Mouse (Mus musculus): ENCODE data around the gene Tubg1. TPM values are rescaled to one million over a fixed set of nuclear protein-coding genes. Genes with fewer than 3 reads are reported as not detected.

Gene Tubg1
- polyA plus RNA-seq (2014; fragmentation: Nextera tagmentation; extraction: Ambion mirVana), result 63.3 and 63.7 TPM in 2 replicates

GRCm38 (mm10) chr11:101119761-101120544 lies at the start of gene Tubg1, which contains the start of gene Retreg3:
Gene Tubg1, plus strand, starts transcription at chr11:101119938.
Gene Retreg3, minus strand, starts transcription at chr11:101119893.
- Histone ChIP-seq H3K27ac (ENCODE audit: low read depth, low read length) (peak within 1 kb of the TSS; percentile 84), H3K9me3 (ENCODE audit: control insufficient read depth, low read length) (no peaks in the 10 kb centered on the region), H3K4me2 (ENCODE audit: low read depth, low read length) (peak within 1 kb of the TSS; percentile 91), H3K9ac (replicated peaks; ENCODE audit: low read depth, low read length) (peak within 1 kb of the TSS; percentile 93), H3K27me3 (ENCODE audit: control insufficient read depth, insufficient read depth, low read length) (no peaks in the 10 kb centered on the region), H3K4me3 (ENCODE audit: low read depth, low read length) (peak within 1 kb of the TSS; percentile 78), H3K4me1 (ENCODE audit: control insufficient read depth, insufficient read depth, low read length) (peaks cover 23% of the 10 kb centered on the region), H3K36me3 (ENCODE audit: control insufficient read depth, insufficient read depth, low read length) (peaks cover 10% of the 10 kb centered on the region; the same call in 1 of the 2 replicates)
- ATAC-seq (ENCODE audit: low read depth), result peak; percentile 94
- under 1% methylated on average over 61 of the region's 61 CpGs for WGBS

GRCm38 (mm10) chr11:101070189-101070527 lies 49.6 kb upstream of the Tubg1 start:
- peak; percentile 63 for ATAC-seq (ENCODE audit: low read depth)
- no peaks in the 10 kb centered on the region for H3K9me3 ChIP-seq (ENCODE audit: control insufficient read depth, low read length)
- no peaks in the 10 kb centered on the region; the same call in 1 of the 2 replicates for H3K27me3 ChIP-seq (ENCODE audit: control insufficient read depth, insufficient read depth, low read length)
- peaks cover 13% of the 10 kb centered on the region for H3K4me1 ChIP-seq (ENCODE audit: control insufficient read depth, insufficient read depth, low read length)
- H3K4me3 ChIP-seq (ENCODE audit: low read depth, low read length), result peak overlapping the region; percentile 71
- peak overlapping the region; percentile 88 for H3K9ac ChIP-seq (replicated peaks; ENCODE audit: low read depth, low read length)
- 0% methylated on average over 32 of the region's 36 CpGs for WGBS
- H3K27ac ChIP-seq (ENCODE audit: low read depth, low read length), result peak overlapping the region; percentile 50; the same call in 1 of the 2 replicates
- peak overlapping the region; percentile 91 for H3K4me2 ChIP-seq (ENCODE audit: low read depth, low read length)
- H3K36me3 ChIP-seq (ENCODE audit: control insufficient read depth, insufficient read depth, low read length), result no peaks in the 10 kb centered on the region

- Histone ChIP-seq H3K27ac (ENCODE audit: low read depth, low read length) (no peak overlapping the region), H3K4me2 (ENCODE audit: low read depth, low read length) (peak overlapping the region; percentile 91), H3K9ac (replicated peaks; ENCODE audit: low read depth, low read length) (peak overlapping the region; percentile 88), H3K36me3 (ENCODE audit: control insufficient read depth, insufficient read depth, low read length) (no peaks in the 10 kb centered on the region), H3K9me3 (ENCODE audit: control insufficient read depth, low read length) (no peaks in the 10 kb centered on the region), H3K4me1 (ENCODE audit: control insufficient read depth, insufficient read depth, low read length) (peaks cover 13% of the 10 kb centered on the region), H3K27me3 (ENCODE audit: control insufficient read depth, insufficient read depth, low read length) (no peaks in the 10 kb centered on the region; the same call in 1 of the 2 replicates), H3K4me3 (ENCODE audit: low read depth, low read length) (peak overlapping the region; percentile 71; the same call in 1 of the 2 replicates)
- 72% methylated on average over 6 of the region's 6 CpGs for WGBS
- no peak for ATAC-seq (ENCODE audit: low read depth)
These were observed 48.8 kb upstream of the Tubg1 start for GRCm38 (mm10) chr11:101070987-101071386.

GRCm38 (mm10) chr11:101071810-101072428 lies 47.8 kb upstream of the Tubg1 start:
- Histone ChIP-seq H3K36me3 (ENCODE audit: control insufficient read depth, insufficient read depth, low read length) (no peaks in the 10 kb centered on the region), H3K9me3 (ENCODE audit: control insufficient read depth, low read length) (no peaks in the 10 kb centered on the region), H3K4me2 (ENCODE audit: low read depth, low read length) (no peak overlapping the region), H3K27ac (ENCODE audit: low read depth, low read length) (no peak overlapping the region), H3K4me1 (ENCODE audit: control insufficient read depth, insufficient read depth, low read length) (peaks cover 13% of the 10 kb centered on the region), H3K4me3 (ENCODE audit: low read depth, low read length) (no peak overlapping the region), H3K9ac (replicated peaks; ENCODE audit: low read depth, low read length) (no peak overlapping the region), H3K27me3 (ENCODE audit: control insufficient read depth, insufficient read depth, low read length) (peaks cover 2% of the 10 kb centered on the region)
- no peak for ATAC-seq (ENCODE audit: low read depth)
- 71% methylated on average over 14 of the region's 14 CpGs for WGBS

- H3K9me3 ChIP-seq (ENCODE audit: control insufficient read depth, low read length), result no peaks in the 10 kb centered on the region
- H3K36me3 ChIP-seq (ENCODE audit: control insufficient read depth, insufficient read depth, low read length), result no peaks in the 10 kb centered on the region
- peaks cover 32% of the 10 kb centered on the region for H3K27me3 ChIP-seq (ENCODE audit: control insufficient read depth, insufficient read depth, low read length)
- no peak within 1 kb of the TSS for H3K27ac ChIP-seq (ENCODE audit: low read depth, low read length)
- no peak within 1 kb of the TSS for H3K4me2 ChIP-seq (ENCODE audit: low read depth, low read length)
- 77% methylated on average over 9 of the region's 9 CpGs for WGBS
- H3K4me1 ChIP-seq (ENCODE audit: control insufficient read depth, insufficient read depth, low read length), result peaks cover 6% of the 10 kb centered on the region; the same call in 1 of the 2 replicates
- H3K9ac ChIP-seq (replicated peaks; ENCODE audit: low read depth, low read length), result no peak within 1 kb of the TSS
- ATAC-seq (ENCODE audit: low read depth), result no peak
- no peak within 1 kb of the TSS for H3K4me3 ChIP-seq (ENCODE audit: low read depth, low read length)
These were observed 41.6 kb upstream of the Tubg1 start, which contains the start of gene Hsd17b1 for GRCm38 (mm10) chr11:101078121-101078520. Gene Hsd17b1, plus strand, starts transcription at chr11:101078411.

- H3K9me3 ChIP-seq (ENCODE audit: control insufficient read depth, low read length), result no peaks in the 10 kb centered on the region
- H3K27ac ChIP-seq (ENCODE audit: low read depth, low read length), result no peak overlapping the region
- no peak for ATAC-seq (ENCODE audit: low read depth)
- peaks cover 11% of the 10 kb centered on the region; the same call in 1 of the 2 replicates for H3K4me1 ChIP-seq (ENCODE audit: control insufficient read depth, insufficient read depth, low read length)
- H3K36me3 ChIP-seq (ENCODE audit: control insufficient read depth, insufficient read depth, low read length), result 0 out of 2 replicates have a peak, but pooled peaks cover 3% of the 10 kb centered on the region
- peaks cover 32% of the 10 kb centered on the region for H3K27me3 ChIP-seq (ENCODE audit: control insufficient read depth, insufficient read depth, low read length)
- H3K9ac ChIP-seq (replicated peaks; ENCODE audit: low read depth, low read length), result no peak overlapping the region
- 3% methylated on average over 26 of the region's 27 CpGs for WGBS
- no peak overlapping the region for H3K4me2 ChIP-seq (ENCODE audit: low read depth, low read length)
- H3K4me3 ChIP-seq (ENCODE audit: low read depth, low read length), result no peak overlapping the region
These were observed 40.0 kb upstream of the Tubg1 start for GRCm38 (mm10) chr11:101079746-101080145.

GRCm38 (mm10) chr11:101080421-101080820 lies 39.3 kb upstream of the Tubg1 start:
- ATAC-seq (ENCODE audit: low read depth), result no peak
- Histone ChIP-seq H3K4me2 (ENCODE audit: low read depth, low read length) (no peak overlapping the region), H3K27ac (ENCODE audit: low read depth, low read length) (no peak overlapping the region), H3K36me3 (ENCODE audit: control insufficient read depth, insufficient read depth, low read length) (0 out of 2 replicates have a peak, but pooled peaks cover 4% of the 10 kb centered on the region), H3K4me1 (ENCODE audit: control insufficient read depth, insufficient read depth, low read length) (peaks cover 11% of the 10 kb centered on the region; the same call in 1 of the 2 replicates), H3K27me3 (ENCODE audit: control insufficient read depth, insufficient read depth, low read length) (peaks cover 32% of the 10 kb centered on the region), H3K4me3 (ENCODE audit: low read depth, low read length) (no peak overlapping the region), H3K9ac (replicated peaks; ENCODE audit: low read depth, low read length) (no peak overlapping the region), H3K9me3 (ENCODE audit: control insufficient read depth, low read length) (no peaks in the 10 kb centered on the region)
- WGBS, result 65% methylated on average over 5 of the region's 5 CpGs

GRCm38 (mm10) chr11:101081659-101082058 lies 38.1 kb upstream of the Tubg1 start:
- H3K4me1 ChIP-seq (ENCODE audit: control insufficient read depth, insufficient read depth, low read length), result peaks cover 19% of the 10 kb centered on the region; the same call in 1 of the 2 replicates
- H3K9ac ChIP-seq (replicated peaks; ENCODE audit: low read depth, low read length), result peak overlapping the region; percentile 43; the same call in 1 of the 2 replicates
- H3K9me3 ChIP-seq (ENCODE audit: control insufficient read depth, low read length), result no peaks in the 10 kb centered on the region
- H3K36me3 ChIP-seq (ENCODE audit: control insufficient read depth, insufficient read depth, low read length), result 0 out of 2 replicates have a peak, but pooled peaks cover 4% of the 10 kb centered on the region
- H3K27ac ChIP-seq (ENCODE audit: low read depth, low read length), result peak overlapping the region; percentile 86
- H3K27me3 ChIP-seq (ENCODE audit: control insufficient read depth, insufficient read depth, low read length), result peaks cover 32% of the 10 kb centered on the region
- WGBS, result 4% methylated on average over 10 of the region's 10 CpGs
- H3K4me2 ChIP-seq (ENCODE audit: low read depth, low read length), result peak overlapping the region; percentile 100
- H3K4me3 ChIP-seq (ENCODE audit: low read depth, low read length), result peak overlapping the region; percentile 78
- ATAC-seq (ENCODE audit: low read depth), result no peak

Data from neural tube, embryonic 14.5 days (tissue).